ENCODE assay signal across 7 mouse cellular contexts in the genomic region with DNA sequence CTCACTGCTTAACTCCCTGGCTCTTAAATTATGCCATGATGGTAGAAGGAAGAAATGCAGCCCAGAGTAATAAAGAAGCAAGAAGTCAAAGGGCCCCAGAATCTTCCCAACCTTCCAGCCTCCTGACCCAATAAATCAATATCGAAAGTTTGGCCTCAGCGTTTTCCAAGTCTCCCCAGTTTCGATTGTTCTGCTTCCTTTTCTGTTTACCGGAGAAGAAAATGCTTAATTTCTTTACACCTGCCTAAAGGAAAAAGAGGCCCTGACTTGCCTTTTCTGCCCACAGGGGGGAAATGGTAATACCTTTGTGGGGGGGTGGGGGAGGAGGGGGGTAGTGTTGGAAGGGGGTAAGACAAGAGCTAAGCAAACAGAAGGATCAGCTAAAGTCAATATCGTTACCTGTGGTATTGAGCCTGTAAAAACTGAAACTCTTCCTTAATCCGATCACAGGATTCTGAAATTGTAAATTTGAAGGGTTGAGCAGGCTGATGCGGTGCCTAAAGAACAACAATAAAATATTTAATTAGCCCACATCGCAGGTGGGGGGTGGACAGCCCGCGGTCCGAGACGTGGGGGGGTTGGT. TPM values are rescaled to one million over a fixed set of nuclear protein-coding genes. Genes with fewer than 3 reads are reported as not detected.
A peak's percentile ranks its signal among the peaks of the same experiment; 100 is the strongest.
DNase-seq lines count a peak whose midpoint lies in the region; ATAC-seq and TF ChIP-seq lines count a peak whose summit lies in the region.

No protein-coding gene starts in this region.

- H3K27me3 ChIP-seq in lung, postnatal 0 days (replicated peaks; ENCODE audit: insufficient read depth, low read length), result no peaks in the 10 kb centered on the region
- no peaks in the 10 kb centered on the region for H3K27me3 ChIP-seq in embryonic facial prominence, embryonic 12.5 days
- no peaks in the 10 kb centered on the region for H3K27me3 ChIP-seq in intestine, embryonic 14.5 days (replicated peaks; ENCODE audit: control insufficient read depth, insufficient read depth, low read length)
- no peaks in the 10 kb centered on the region for H3K27me3 ChIP-seq in neural tube, embryonic 11.5 days (ENCODE audit: control insufficient read depth, insufficient read depth, low read length)

- H3K4me1 ChIP-seq in lung, postnatal 0 days (ENCODE audit: insufficient read depth, low read depth, low read length), result peaks cover 4% of the 10 kb centered on the region
- peaks cover 26% of the 10 kb centered on the region for H3K4me1 ChIP-seq in embryonic facial prominence, embryonic 12.5 days
- H3K4me1 ChIP-seq in intestine, embryonic 14.5 days (replicated peaks; ENCODE audit: control insufficient read depth, insufficient read depth, low read length), result peaks cover 24% of the 10 kb centered on the region
- H3K4me1 ChIP-seq in neural tube, embryonic 11.5 days (ENCODE audit: control insufficient read depth, insufficient read depth, low read length), result peaks cover 10% of the 10 kb centered on the region

- H3K9me3 ChIP-seq in lung, postnatal 0 days (ENCODE audit: low read length), result no peaks in the 10 kb centered on the region
- H3K9me3 ChIP-seq in embryonic facial prominence, embryonic 12.5 days, result no peaks in the 10 kb centered on the region
- H3K9me3 ChIP-seq in intestine, embryonic 14.5 days (ENCODE audit: control insufficient read depth, low read length), result no peaks in the 10 kb centered on the region
- H3K9me3 ChIP-seq in neural tube, embryonic 11.5 days (ENCODE audit: control insufficient read depth, low read length), result no peaks in the 10 kb centered on the region

- under 1% methylated on average over 12 of the region's 12 CpGs for WGBS in lung, postnatal 0 days
- WGBS in embryonic facial prominence, embryonic 12.5 days, result 1% methylated on average over 12 of the region's 12 CpGs
- under 1% methylated on average over 12 of the region's 12 CpGs for WGBS in intestine, embryonic 14.5 days
- WGBS in neural tube, embryonic 11.5 days, result 1% methylated on average over 12 of the region's 12 CpGs

- peak overlapping the region; percentile 92 for H3K4me3 ChIP-seq in lung, postnatal 0 days (ENCODE audit: low read depth, low read length)
- H3K4me3 ChIP-seq in embryonic facial prominence, embryonic 12.5 days, result peak overlapping the region; percentile 82
- H3K4me3 ChIP-seq in intestine, embryonic 14.5 days (ENCODE audit: low read depth, low read length), result peak overlapping the region; percentile 87
- H3K4me3 ChIP-seq in neural tube, embryonic 11.5 days (ENCODE audit: low read depth, low read length), result peak overlapping the region; percentile 75

- peak; percentile 30 for DNase-seq in lung, postnatal 0 days (ENCODE audit: low spot score)
- no peak for DNase-seq in lung, postnatal 14 days
- DNase-seq in intestine, embryonic 14.5 days (ENCODE audit: low spot score), result no peak
- no peak for DNase-seq in neural tube, embryonic 11.5 days (ENCODE audit: low spot score)
- DNase-seq in right cerebral cortex, adult 18-20 months, result no peak
- DNase-seq in layer of hippocampus, adult 18-20 months (ENCODE audit: low spot score in 2 of 2), result no peak

- peak overlapping the region; percentile 92 for H3K27ac ChIP-seq in lung, postnatal 0 days (ENCODE audit: low read length)
- peak overlapping the region; percentile 98 for H3K27ac ChIP-seq in embryonic facial prominence, embryonic 12.5 days
- H3K27ac ChIP-seq in intestine, embryonic 14.5 days (ENCODE audit: low read depth), result peak overlapping the region; percentile 96
- peak overlapping the region; percentile 95 for H3K27ac ChIP-seq in neural tube, embryonic 11.5 days (ENCODE audit: low read depth, low read length)

- peaks cover 6% of the 10 kb centered on the region; the same call in 1 of the 2 replicates for H3K36me3 ChIP-seq in lung, postnatal 0 days (ENCODE audit: insufficient read depth, low read length)
- no peaks in the 10 kb centered on the region for H3K36me3 ChIP-seq in embryonic facial prominence, embryonic 12.5 days
- peaks cover 8% of the 10 kb centered on the region; the same call in 1 of the 2 replicates for H3K36me3 ChIP-seq in intestine, embryonic 14.5 days (ENCODE audit: control insufficient read depth, insufficient read depth, low read length)
- H3K36me3 ChIP-seq in neural tube, embryonic 11.5 days (ENCODE audit: control insufficient read depth, insufficient read depth, low read length), result no peaks in the 10 kb centered on the region

- no peak for ATAC-seq in lung, postnatal 0 days
- no peak for ATAC-seq in embryonic facial prominence, embryonic 12.5 days (ENCODE audit: insufficient number of reproducible peaks, insufficient read depth, low FRiP score, low TSS enrichment)
- ATAC-seq in intestine, embryonic 14.5 days (replicated peaks; ENCODE audit: low FRiP score, low TSS enrichment, low read depth), result no peak
- ATAC-seq in neural tube, embryonic 11.5 days (ENCODE audit: insufficient read depth, low FRiP score, low TSS enrichment), result no peak

- TF ChIP-seq EP300 in lung, postnatal 0 days (IDR thresholded peaks at IDR 0.05), result no peak

- peak overlapping the region; percentile 92 for H3K9ac ChIP-seq in lung, postnatal 0 days (replicated peaks; ENCODE audit: low read depth)
- peak overlapping the region; percentile 96 for H3K9ac ChIP-seq in embryonic facial prominence, embryonic 12.5 days
- H3K9ac ChIP-seq in intestine, embryonic 14.5 days (ENCODE audit: low read length), result peak overlapping the region; percentile 94
- H3K9ac ChIP-seq in neural tube, embryonic 11.5 days (ENCODE audit: low read length), result peak overlapping the region; percentile 87

- TF ChIP-seq CTCF in lung, postnatal 0 days (IDR thresholded peaks at IDR 0.05), result no peak

- peak overlapping the region; percentile 63 for H3K4me2 ChIP-seq in lung, postnatal 0 days (replicated peaks; ENCODE audit: low read depth, low read length)
- peak overlapping the region; percentile 57 for H3K4me2 ChIP-seq in embryonic facial prominence, embryonic 12.5 days (replicated peaks)
- H3K4me2 ChIP-seq in intestine, embryonic 14.5 days (ENCODE audit: low read length), result peak overlapping the region; percentile 61
- peak overlapping the region; percentile 46 for H3K4me2 ChIP-seq in neural tube, embryonic 11.5 days (ENCODE audit: low read depth)

RNA-seq across cellular contexts. Expression of gene Tle4, which starts 1.4 kb away (rescaled TPM):
- polyA plus RNA-seq in lung, postnatal 0 days (2015; fragmentation: Nextera tagmentation; extraction: Ambion mirVana), result 12.1 and 12.9 TPM in 2 replicates
- polyA plus RNA-seq in embryonic facial prominence, embryonic 12.5 days (2016; fragmentation: Nextera tagmentation; extraction: Ambion mirVana), result 27.2 and 30.8 TPM in 2 replicates
- polyA plus RNA-seq in intestine, embryonic 14.5 days (2014; fragmentation: Nextera tagmentation; extraction: Ambion mirVana), result 15.2 and 15.5 TPM in 2 replicates
- 30.5 and 34.3 TPM in 2 replicates for polyA plus RNA-seq in neural tube, embryonic 11.5 days (2014; fragmentation: Nextera tagmentation; extraction: Ambion mirVana)
- total RNA-seq in layer of hippocampus, adult 18-20 months (2021), result 10 to 100 TPM; 44.4 TPM
